Mouse (Mus musculus): ENCODE measurements around the gene Atg7. TPM values are rescaled to one million over a fixed set of nuclear protein-coding genes. Genes with fewer than 3 reads are reported as not detected.

Gene Atg7
- total RNA-seq, 2 experiments from 2014 or later, result 23.3 to 28.4 TPM

DNA sequence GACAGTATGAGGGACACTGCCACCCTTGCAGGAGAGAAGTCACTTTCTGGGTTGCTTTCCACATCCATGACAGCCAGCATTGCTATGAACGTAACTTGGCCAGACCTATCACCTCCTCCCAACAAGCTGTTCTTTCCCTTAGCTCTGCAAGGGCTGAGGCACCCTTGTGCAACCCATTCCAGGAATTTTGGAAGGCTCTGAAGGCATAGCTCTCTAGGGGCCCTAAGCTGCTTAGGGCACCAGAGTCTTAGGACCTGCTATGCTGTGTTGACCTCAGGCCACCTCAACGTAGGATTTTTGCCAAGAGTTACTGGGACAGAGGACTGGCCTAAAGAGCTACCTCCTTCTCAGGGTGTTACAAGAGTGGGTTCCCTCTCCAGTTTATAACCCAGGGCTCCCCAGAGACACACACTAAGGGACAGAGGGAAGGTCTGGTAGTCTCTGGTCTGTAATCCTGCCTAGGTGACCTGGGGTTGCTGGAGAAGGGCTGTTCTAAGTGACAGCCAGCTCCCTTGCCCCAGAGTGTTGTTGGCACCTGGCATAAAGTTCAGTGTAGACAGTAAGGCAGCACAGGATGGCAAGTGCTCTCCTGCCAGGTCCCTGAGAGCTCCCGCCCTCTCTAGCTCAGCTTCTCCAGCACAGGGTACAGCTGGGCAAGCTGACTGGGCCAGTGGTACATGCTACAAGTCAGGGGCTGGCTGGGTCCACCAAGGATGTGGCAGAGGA lies 215.3 kb downstream of the Atg7 start:
- DNase-seq, result no peak

- DNase-seq, result no peak
Measured at GRCm38 (mm10) chr6:114858722-114859053, 215.8 kb downstream of the Atg7 start.

DNA sequence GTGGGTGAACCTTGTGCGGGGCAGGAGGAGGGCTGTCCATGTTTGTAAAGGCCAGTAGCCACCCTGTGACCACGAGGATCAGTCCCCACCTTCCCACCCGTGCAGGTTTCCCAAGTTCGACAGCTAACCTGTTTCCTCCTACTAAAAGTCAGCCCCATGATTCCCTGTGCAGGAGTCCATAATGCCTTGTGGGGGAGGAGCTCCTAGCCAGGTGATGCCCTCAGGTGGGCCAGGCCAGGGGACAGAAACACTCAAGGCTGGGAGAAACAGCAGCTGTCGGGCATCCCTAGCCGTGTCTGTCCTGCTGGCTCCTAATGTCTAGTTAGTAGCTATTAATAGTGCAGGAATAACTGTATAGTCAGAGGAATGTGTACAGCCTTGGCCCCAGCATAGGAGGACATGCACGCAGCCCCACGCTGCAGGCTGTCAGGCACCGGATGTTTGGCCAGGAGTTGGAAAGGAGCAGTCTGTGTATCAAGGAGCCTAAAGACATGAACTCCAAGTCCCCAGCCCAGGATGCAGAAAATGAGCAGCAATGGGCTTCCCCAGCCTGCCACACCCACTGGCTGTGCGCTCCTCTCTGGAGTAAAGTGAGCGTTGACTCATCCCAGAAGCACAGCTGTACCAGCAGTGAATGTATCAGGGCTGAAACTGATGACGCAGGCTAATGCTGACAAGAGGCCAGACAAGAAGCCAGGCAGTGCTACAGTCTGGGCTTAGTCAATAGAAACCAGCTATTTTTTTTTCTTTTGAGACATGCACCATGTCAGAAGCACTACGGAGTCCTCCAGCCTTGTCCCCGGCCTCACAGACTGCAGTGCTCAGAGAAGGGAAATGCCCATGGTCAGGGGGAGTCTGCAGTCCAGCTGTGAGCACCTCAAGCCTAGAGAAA lies 218.0 kb downstream of the Atg7 start:
- DNase-seq, result no peak

GRCm38 (mm10) chr6:114861591-114861990 lies 218.7 kb downstream of the Atg7 start:
- DNase-seq, result no peak

DNA sequence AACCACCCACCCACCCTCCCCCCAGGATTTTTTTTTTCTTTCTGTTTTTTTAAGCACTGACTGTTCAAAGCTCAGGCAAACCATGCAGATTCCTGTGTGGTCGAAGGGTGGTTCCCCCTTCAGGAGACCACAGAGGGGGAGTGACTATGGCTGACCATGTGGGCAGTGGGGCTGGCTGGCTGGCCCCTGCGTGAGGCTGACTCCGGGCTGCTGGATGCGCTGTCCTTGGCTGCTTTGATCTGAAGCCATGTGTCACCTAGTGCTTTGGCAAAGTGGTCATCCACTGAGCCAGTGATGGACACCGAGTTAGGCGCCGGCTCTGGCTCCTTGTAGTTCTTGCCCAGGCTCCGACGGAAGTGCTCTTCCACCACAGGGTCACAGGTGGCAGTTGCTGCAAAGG lies 219.1 kb downstream of the Atg7 start:
- DNase-seq, result no peak

DNA sequence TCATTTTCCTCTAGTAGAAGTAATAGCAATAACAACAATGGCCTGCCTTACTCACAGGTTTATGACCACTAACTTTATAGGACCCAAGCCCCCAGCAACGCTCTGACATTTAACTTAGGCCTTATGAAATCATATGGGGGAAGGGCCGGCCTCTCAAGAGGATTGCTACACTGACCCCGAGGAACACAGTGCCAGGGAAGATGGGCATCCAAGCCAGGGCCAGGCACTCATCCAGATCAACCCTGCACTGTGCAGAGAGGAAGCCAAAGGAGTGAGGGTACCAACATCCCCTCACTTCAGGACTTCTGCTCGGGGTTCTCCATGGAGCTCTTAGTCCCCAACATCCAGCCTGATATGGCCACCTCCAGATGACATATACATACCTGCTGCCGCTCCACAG lies 220.6 kb downstream of the Atg7 start:
- DNase-seq, result no peak

- no peak for DNase-seq
Measured at GRCm38 (mm10) chr6:114864421-114864820, 221.5 kb downstream of the Atg7 start.

DNA sequence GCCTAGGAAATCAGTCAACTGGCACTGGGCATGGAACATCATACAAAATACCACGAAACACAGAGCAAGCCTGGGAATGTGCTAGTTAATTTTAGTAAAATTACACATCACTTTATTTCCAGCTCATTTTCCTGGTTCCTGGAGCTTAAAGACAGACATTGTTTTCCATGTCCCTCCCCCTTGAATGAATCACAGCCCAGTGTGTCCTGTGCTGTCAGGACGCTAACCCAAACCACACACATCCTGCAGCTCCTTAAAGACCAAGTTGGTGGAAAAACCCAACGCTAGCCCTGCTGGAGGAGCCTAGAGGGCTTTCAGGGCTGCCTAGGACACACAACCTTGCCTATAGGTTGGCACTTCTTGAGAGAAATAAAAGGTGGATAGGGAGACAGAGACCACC lies 223.2 kb downstream of the Atg7 start:
- no peak for DNase-seq

DNA sequence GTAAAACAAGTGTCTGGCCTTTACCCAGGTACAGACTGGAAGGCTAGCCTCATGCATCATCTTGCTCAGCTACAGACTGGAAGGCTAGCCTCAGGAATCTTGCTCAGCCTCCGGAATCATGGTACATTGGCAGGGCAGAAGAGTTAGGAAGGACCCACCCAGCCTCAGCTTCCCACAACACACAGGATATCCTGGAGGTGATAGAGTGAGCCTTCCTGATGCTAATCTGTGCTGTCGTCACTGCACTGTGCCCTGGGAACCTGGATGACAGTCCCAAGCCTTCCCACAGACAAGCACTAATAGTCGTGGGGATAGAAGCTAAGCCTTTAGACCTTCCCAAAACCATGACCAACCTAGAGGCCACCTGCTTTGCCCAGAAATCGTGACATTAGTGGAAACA lies 223.7 kb downstream of the Atg7 start:
- DNase-seq, result no peak

DNA sequence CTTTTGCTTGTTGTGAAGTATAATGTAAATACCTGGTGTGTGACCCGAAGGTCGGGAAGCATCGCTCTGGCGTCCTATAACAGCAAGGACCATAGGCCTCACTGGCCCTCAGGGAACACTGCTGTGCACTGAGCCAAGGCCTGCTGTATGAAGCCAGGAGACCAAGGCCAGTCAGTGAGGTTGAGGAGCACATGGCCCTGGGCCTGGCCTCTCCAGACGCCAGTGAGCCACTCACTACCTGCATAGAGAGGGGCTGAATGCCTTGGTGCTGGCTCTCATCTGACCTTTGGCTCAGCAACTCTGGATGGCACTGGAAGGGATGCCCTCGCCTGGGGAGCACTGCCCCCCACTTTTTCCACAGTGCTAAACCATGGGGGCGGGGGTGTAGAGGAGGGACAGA lies 225.8 kb downstream of the Atg7 start:
- no peak for DNase-seq

DNA sequence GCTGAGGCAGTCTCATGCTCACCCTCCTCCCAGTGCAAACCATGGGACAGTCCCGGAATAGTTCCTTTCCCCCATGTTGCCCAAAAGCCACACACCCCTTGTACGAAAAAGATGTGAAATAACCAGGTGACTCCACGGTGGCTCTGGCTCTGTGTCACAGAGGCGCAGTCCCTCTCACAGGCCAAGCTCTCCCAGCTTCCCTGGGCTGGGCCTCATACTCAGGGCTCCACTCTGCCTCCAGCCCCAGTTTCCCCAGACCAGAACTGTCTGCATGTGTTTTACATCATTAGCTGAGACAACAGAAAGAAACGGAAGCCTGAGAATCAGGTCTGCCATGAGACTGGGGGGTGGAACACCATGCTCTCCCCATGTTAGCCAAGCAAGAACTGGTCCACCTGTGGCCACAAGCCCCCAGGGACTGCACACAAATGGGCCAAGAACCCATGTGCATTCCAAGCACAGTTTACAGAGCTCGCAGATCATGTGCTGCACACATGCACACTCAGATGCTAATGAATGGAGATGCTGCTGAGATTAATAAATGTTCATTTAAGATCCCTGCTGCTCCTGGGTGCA lies 226.7 kb downstream of the Atg7 start:
- no peak for DNase-seq

GRCm38 (mm10) chr6:114871010-114871660 lies 228.2 kb downstream of the Atg7 start:
- no peak for DNase-seq

DNA sequence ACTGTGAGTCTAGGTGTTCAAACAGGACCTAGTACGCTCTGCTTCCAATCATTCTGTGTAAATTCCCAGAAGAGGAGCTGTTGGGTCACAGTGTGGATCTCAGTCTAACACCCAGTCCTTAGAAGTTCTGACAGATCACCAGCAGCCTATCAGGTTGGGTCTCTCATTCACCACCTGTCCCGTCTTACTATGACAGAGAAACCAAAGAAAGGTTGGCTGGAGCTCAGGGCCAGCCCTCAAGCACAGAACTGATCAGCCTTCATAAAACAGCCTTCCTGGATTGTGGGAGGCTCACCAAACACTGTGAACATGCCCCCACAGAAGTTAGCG lies 230.9 kb downstream of the Atg7 start:
- DNase-seq, result no peak

DNA sequence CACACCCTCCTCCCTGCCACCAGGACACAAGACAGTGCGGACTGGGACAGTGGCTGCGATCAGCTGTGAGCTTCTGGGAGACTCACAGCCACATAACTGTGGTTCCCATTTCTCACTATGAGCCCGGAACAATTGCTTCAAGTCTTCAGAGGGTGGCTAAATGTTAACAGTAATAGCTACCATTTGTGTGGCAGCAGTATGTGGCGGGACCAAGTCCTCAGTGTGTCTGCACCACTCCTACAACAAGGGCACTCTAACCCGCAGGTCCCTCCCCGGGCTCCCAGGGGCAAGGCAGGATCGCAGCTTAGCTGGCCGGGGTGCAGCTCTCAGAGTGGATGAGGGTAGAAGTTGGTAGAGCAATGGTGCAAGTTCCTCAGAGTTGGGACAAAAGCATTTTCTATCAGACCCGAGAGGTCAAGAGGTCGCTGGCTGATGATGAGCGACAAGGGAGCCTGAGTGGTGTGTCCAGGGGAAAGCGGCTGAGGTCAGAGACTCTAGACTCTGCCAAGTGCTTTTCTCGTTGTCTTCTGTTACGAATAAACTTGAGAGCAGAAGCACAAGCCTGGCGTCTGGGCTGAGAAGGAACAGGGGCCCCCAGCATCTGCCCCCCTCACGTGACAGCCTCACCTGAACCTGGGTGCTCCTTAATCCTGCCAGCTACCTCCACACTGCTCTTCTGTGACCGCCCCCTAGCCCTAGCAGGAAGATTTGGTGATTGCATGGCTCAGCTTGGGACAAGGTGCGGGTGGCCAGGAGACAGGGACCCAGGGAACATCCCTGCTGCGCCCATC lies 231.4 kb downstream of the Atg7 start:
- DNase-seq, result no peak

- peak; percentile 94 to 95 for DNase-seq
Measured at GRCm38 (mm10) chr6:114875018-114875558, 232.2 kb downstream of the Atg7 start.

DNA sequence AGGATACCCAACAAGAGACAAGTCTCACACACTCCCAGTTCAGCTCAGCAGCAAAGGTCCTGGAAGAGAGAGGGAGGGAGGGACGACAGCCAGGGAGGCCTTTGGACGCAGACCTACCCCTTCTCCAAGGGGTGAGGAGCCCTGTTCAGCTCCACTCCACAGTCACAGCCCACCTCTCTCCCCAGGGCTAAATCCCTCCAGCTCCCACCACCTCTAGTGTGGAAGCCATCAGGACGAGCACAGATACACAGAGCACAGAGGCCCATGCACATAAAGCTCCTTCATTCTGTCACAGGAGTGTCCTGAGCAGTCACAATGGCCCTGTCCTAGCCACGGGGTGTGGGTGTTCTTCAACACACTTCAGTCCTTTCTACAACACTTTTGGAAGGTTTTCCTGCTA lies 233.1 kb downstream of the Atg7 start:
- no peak for DNase-seq

DNA sequence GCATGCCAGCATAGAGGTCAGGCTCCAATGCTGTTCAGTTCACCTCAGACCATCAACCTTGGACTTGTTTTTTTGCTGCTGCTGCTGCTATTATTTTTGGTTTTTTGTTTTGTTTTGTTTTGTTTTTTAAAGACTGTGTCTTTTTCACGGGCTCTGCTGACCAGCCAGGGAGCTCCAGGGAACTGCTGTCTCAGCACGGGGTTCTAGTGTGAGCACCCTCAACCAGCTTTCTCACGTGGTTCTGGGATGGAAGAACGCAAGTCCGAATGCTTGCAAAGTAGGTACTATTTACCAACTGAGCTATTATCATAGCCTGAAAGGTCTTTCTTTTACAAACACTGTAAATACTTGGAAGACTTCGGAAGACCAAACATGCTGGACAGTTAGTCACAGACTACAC lies 233.6 kb downstream of the Atg7 start:
- DNase-seq, result no peak

DNA sequence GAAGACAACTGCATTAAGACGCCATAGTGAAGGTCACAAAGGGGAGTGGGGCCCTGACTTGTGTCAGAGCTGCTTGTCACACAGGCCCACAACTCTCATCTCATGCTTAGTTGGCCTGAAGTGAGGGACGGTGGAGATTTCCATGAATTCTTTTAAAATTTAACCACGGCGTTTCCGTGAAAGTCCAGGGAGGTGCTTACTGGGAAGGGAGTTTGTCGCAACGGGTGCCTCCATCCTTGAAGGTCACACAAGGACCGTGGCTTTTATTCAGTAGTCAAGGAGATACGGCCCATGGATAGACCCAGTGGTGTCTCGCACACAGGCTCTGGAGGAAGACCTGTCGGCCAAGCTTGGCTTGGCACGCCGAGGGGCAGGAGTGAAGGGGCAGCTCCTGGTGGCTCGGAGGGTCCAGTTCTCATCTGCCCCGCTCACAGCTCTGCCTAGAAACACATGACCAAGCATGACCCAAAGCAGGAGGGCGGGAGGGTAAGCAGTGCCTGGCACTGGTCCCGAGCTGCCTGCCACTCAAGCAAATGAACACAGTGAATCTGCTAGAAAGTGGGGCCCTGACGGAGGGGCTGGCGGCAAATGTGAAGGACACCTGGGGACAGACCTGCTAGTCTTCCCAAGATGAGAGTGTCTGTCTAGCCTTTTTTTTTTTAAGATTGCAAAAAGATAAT lies 236.1 kb downstream of the Atg7 start:
- DNase-seq, result no peak

- DNase-seq, result no peak
Measured at GRCm38 (mm10) chr6:114880798-114881197, 237.9 kb downstream of the Atg7 start.

GRCm38 (mm10) chr6:114882212-114882611 lies 239.3 kb downstream of the Atg7 start:
- no peak for DNase-seq

DNA sequence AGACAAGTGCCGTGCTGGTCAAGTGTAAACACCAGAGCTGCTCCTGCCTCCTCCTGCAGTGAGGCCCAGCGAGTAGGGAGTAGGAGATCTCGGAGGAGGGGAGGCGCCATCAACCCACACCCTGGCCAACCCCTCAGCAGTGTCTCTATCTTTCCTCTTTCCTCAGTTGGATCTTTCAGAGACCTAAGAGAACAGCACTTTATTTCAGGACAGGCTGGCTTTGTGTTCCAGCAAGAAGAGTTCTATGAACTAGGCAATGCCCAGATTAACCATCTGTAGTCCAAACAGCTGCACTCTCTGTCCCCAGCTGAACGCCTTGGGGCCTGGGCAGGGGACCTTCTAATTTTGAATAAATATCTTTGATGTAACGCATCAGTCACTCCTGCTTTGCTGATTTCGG lies 239.8 kb downstream of the Atg7 start:
- no peak for DNase-seq
